Mouse (Mus musculus): ENCODE results near the gene Snx20. TPM values are rescaled to one million over a fixed set of nuclear protein-coding genes. Genes with fewer than 3 reads are reported as not detected.
"Not testable (repeated sequence)": the region's sequence is repeated elsewhere in the genome, so short reads cannot be mapped to it uniquely, and the experiment has no call there.

Snx20 gene
- 1 to 10 TPM; 1.3 to 1.9 TPM for total RNA-seq (2021)

GRCm38 (mm10) chr8:88635474-88636397 is at the start of gene Snx20:
Gene Snx20 (minus strand): TSS chr8:88636128.
- no peak for DNase-seq (ENCODE audit: low spot score)
- intact Hi-C loops (cut with DNase I), result no loop called here

- intact Hi-C loops (cut with DNase I), result no loop called here
- DNase-seq (ENCODE audit: low spot score), result no peak
These were observed 47.8 kb upstream of the Snx20 start for GRCm38 (mm10) chr8:88683656-88684289.

DNA sequence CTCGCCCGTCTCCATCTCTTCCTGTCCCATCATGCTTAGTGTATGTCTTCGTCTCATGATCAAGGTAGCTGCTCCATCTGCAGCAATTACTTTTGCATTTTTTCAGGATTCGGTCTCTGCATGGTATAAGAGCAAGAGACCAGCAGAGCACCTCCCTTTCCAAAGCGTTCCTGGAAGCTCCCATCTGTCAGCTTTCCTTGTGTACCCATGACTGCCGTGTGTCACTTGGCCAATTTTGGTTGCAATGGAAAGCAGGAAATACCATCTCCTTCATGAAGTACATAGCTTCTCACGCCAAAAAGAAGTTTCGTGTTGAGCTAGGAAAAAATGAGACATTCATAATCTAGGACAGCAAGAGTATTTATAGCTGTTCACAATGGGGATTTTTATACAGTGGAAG is 45.1 kb upstream of the Snx20 start:
- intact Hi-C loops (cut with DNase I), result no loop called here
- no peak for DNase-seq (ENCODE audit: low spot score)

GRCm38 (mm10) chr8:88680566-88680965 is 44.6 kb upstream of the Snx20 start:
- no peak for DNase-seq (ENCODE audit: low spot score)
- intact Hi-C loops (cut with DNase I), result no loop called here

DNA sequence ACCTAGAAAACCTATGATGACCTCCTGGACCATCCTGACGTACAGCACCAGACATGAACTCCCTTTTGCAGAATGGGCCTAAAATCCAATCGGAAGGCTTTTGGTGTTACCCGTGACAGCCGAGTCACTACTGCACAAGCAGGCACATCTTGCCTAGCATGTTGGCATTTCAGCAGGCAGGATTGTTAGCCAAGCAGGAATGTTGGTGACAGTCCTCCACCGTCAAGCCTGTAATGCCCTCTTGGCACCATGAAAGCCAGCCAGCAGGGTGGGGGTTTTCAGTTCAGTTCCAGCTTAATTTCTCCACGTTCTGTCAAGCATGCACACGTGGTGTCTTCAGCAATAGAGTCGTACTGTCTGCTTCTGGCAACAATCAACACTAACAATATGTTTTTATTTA is 41.1 kb upstream of the Snx20 start:
- DNase-seq (ENCODE audit: low spot score), result no peak
- intact Hi-C loops (cut with DNase I), result no loop called here

DNA sequence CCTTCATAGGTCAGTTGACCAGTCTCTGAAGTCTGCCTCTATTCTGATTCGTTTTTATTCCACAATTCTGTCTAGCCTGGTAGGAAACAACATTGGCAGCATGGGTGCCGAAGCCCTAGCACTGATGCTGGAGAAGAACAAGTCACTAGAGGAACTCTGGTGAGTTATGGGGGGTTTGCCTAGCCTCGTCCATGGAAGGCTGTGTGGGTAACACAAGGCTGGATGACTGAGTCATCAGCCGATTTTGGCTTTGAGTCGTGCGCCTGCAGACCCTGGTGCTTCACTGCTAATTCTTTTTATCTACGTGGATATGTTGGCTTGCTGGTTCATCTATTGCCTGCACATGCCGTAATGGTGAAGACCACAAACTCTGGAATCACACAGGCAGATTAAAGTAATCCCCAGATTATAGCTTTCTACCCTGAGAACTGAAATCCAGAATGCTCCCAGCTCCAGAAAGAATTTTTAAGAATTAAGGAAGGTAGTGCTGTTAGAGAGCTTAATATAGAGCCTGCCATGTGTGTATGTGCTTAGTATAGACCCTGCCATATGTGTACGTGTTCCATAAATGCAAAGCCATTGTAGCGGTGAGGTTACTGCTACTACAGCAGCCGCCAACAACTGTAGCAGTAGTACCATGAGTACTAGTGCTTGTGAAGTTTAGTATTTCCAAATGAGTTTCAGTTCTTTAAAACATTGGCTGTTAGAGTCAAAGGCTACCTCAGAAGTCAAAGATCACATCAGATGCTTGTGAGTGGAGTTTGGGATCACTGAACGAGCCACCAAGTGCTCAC is 39.6 kb upstream of the Snx20 start:
- intact Hi-C loops (cut with DNase I), result no loop called here
- no peak for DNase-seq (ENCODE audit: low spot score)

DNA sequence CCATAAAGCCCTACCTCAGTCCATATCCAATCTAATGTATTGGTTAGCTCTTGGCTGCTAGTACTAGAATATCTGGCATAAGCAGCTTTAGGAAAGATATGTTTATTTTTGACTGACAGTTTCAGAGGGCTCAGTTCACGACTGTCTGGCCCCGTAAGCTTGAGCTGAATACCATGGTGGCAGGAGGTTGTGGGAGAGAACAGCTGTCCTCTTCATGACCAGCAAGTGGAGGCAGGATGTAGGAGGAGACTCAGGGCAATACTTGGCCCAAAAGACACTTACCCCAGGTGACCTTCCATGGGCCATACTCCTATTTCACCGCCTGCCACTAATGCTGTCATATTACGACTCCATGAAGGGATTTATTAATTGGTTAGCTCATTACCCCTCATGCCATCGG is 37.9 kb upstream of the Snx20 start:
- DNase-seq (ENCODE audit: low spot score), result no peak
- intact Hi-C loops (cut with DNase I), result no loop called here

GRCm38 (mm10) chr8:88671575-88671974 is 35.6 kb upstream of the Snx20 start:
- no peak for DNase-seq (ENCODE audit: low spot score)
- intact Hi-C loops (cut with DNase I), result no loop called here

DNA sequence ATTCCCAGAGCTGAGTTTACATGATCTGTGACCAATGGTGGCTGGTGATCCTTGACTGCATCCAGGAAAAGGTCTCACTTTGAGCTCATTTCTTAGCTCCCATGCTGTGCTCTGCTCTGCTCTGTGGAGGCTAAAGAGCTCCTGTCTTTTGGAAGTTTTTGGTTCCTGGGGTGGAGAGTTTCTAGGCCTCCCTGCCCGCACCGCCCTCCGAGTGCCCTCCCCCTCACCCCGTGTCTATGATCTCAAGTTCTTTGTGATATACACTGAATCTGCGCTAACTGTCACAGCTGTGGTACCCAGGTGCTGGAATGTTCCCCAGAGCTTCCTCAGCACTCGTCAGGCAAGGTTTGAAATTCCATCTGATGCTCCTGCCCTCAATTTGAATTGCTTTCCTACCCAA is 34.9 kb upstream of the Snx20 start:
- DNase-seq (ENCODE audit: low spot score), result no peak
- intact Hi-C loops (cut with DNase I), result no loop called here

GRCm38 (mm10) chr8:88668400-88669086 is 32.6 kb upstream of the Snx20 start:
- intact Hi-C loops (cut with DNase I), result no loop called here
- DNase-seq (ENCODE audit: low spot score), result no peak

DNA sequence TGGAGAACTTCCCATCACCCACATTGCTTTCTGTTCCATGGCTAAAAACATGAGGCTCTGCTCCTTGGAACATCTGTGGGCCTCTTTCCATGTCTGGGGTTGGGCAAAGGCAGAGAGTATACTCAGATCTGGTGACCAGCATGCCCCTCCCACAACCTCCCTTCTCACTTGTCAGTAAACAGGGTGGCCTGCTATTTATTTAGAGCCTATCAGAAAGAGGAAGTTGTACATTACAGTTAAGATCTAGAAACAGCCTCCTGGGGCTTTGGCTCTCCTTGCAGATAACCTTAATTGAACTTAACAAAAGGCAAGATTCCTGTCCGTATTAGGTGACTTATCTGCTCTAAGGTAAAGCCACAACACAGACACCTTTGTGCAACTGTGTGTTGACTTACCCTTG is 30.5 kb upstream of the Snx20 start:
- intact Hi-C loops (cut with DNase I), result no loop called here
- DNase-seq (ENCODE audit: low spot score), result no peak

GRCm38 (mm10) chr8:88664947-88665346 is 29.0 kb upstream of the Snx20 start:
- no peak for DNase-seq (ENCODE audit: low spot score)
- intact Hi-C loops (cut with DNase I), result no loop called here

- no peak for DNase-seq (ENCODE audit: low spot score)
- intact Hi-C loops (cut with DNase I), result no loop called here
These were observed 28.2 kb upstream of the Snx20 start for GRCm38 (mm10) chr8:88664121-88664520.

GRCm38 (mm10) chr8:88662401-88662821 is 26.5 kb upstream of the Snx20 start:
- DNase-seq (ENCODE audit: low spot score), result no peak
- intact Hi-C loops (cut with DNase I), result no loop called here

- intact Hi-C loops (cut with DNase I), result no loop called here
- DNase-seq (ENCODE audit: low spot score), result no peak
These were observed 23.9 kb upstream of the Snx20 start for GRCm38 (mm10) chr8:88659873-88660272.

GRCm38 (mm10) chr8:88655334-88655733 is 19.4 kb upstream of the Snx20 start:
- intact Hi-C loops (cut with DNase I), result no loop called here
- no peak for DNase-seq (ENCODE audit: low spot score)

- not testable (repeated sequence) for DNase-seq (ENCODE audit: low spot score)
- intact Hi-C loops (cut with DNase I), result loop anchor here (2.0 kb wide), 1 partner anchor 24 kb away; no protein-coding TSS in a partner anchor
These were observed 15.2 kb upstream of the Snx20 start for GRCm38 (mm10) chr8:88651122-88651521.

DNA sequence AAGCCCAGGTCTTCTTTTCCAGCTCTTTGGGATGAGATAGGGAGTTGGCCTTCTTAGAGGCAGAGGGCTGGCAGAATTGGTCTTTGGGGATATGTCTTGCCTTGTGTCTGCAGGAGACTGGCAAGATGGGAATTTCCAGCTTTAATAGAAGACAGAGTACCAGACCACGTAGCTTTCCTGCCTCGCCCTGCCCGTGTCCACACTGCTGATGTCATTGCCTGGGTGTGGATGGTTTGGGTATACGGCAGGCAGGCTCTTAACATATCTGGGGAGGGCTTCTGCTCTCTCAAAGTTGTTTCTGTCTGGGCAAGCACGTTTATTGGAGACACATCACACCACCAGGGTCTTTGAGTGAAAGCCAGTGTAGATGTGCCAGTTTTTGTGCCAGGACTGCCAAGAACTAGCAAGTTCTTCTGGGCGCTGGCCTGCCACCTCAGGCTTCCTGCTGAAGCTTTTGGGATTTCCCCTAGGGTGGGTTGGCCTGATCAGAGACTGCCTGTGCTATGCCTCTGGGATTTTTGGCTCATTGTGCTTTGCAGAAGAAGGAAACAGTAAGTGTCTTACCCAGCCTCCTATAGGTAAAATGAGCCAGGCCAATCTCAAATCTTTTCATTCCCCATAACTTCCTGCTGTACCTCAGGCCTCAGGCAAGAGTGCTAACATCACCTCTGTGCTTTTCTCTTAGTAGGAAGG is 14.2 kb upstream of the Snx20 start:
- intact Hi-C loops (cut with DNase I), result loop anchor here (2.0 kb wide), 1 partner anchor 23 kb away; no protein-coding TSS in a partner anchor
- no peak for DNase-seq (ENCODE audit: low spot score)

GRCm38 (mm10) chr8:88648322-88648721 is 12.4 kb upstream of the Snx20 start:
- intact Hi-C loops (cut with DNase I), result no loop called here

More at GRCm38 (mm10) chr8:88648322-88648721, 12.4 kb upstream of the Snx20 start:
- no peak for DNase-seq (ENCODE audit: low spot score)
